Mouse (Mus musculus) heart, embryonic 12.5 days (tissue): ENCODE measurements around the gene Tnnt3. TPM values are rescaled to one million over a fixed set of nuclear protein-coding genes. Genes with fewer than 3 reads are reported as not detected.

ENCODE experiments used
- ATAC-seq: fragments of 200-750 bp; cut with Nextera tagmentation; 2 replicates; pipeline ENCODE4 v1.8.0; 2017; ENCODE audit warnings: moderate TSS enrichment, moderate library complexity; ENCODE audit not compliant: insufficient number of reproducible peaks, low FRiP score
- H3K27ac ChIP-seq: fragments of 300-500 bp; sonication (generic); 2 replicates; pipeline ENCODE4 v1.5.1; 2016; ENCODE audit warnings: mild to moderate bottlenecking, moderate library complexity; ENCODE audit not compliant: poor library complexity, severe bottlenecking
- H3K27me3 ChIP-seq: fragments of 300-500 bp; sonication (generic); replicated peaks from 2 replicates; pipeline ENCODE4 v1.6.1; 2016; ENCODE audit warnings: mild to moderate bottlenecking, moderate library complexity
- H3K36me3 ChIP-seq: fragments of 300-500 bp; sonication (generic); 2 replicates; pipeline ENCODE4 v1.6.1; 2016; ENCODE audit warnings: mild to moderate bottlenecking, moderate library complexity
- H3K4me1 ChIP-seq: fragments of 300-500 bp; sonication (generic); replicated peaks from 2 replicates; pipeline ENCODE4 v1.6.1; 2016; ENCODE audit warnings: mild to moderate bottlenecking
- H3K4me2 ChIP-seq: fragments of 300-500 bp; sonication (generic); 2 replicates; pipeline ENCODE4 v1.6.1; 2016; ENCODE audit warnings: mild to moderate bottlenecking, moderate library complexity
- H3K4me3 ChIP-seq: fragments of 300-500 bp; sonication (generic); 2 replicates; pipeline ENCODE4 v1.5.1; 2016; ENCODE audit warnings: mild to moderate bottlenecking
- H3K9ac ChIP-seq: fragments of 300-500 bp; sonication (generic); 2 replicates; pipeline ENCODE4 v1.6.1; 2016; ENCODE audit warnings: mild to moderate bottlenecking, moderate library complexity
- H3K9me3 ChIP-seq: fragments of 300-500 bp; sonication (generic); replicated peaks from 2 replicates; pipeline ENCODE4 v1.6.1; 2016; ENCODE audit warnings: mild to moderate bottlenecking, moderate library complexity
- WGBS: fragments of 180-500 bp; shearing (Covaris S2); methylation state at CpG from one replicate; pipeline ENCODE4 v1.1.7; 2016; 5-methylcytosine and 5-hydroxymethylcytosine counted together
- polyA plus RNA-seq: library from polyadenylated mRNA; unstranded; fragments of >200 nt; fragmentation: Nextera tagmentation; extraction: Ambion mirVana; gene quantifications from 2 replicates; pipeline ENCODE4 v1.2.1, GENCODE M21; 2016

The Tnnt3 gene
- polyA plus RNA-seq, 1 experiment from 2014 or later, result 9.3 TPM

DNA sequence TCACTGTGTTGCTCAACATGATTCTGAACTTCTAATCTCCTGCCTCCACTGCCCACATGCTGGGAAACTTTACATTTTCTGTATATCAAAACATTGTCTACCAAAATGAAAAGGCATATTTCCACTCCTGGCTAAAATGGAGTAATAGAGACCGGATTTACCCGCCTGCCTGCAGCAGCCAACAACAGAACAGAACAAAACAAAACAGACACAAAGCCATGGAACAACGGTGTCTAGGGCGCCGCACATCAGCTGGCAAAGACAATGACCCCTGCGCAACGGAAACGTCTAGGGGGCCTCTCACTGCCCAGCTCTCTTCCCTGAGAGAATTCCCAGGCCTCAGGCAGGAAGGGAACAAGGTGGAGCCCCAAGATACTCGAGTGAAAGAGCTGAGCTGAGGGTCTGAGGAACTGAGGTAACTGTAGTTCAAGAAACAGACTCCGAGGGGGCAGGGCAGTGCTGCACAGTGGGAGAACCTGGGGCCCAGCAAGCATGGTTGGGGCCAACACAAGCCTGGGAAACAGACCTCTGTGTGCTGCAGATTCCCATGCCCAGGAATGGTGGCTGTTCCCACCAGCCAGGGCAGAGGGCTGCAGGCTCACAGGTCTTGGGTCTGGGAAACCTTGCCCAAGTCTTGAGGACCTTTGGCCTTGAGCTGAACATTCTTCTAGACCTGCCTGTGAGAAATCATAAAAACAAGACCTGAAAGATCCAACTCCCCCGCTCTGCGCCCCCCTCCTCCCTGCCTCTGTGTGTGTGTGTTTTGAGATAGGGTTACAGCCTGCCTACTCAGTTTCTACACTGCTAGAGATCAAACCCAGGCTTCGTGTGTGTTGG is 26.9 kb downstream of the Tnnt3 start:
- H3K4me3 ChIP-seq, result no peak overlapping the region
- ATAC-seq, result peak; percentile 73
- no peaks in the 10 kb centered on the region for H3K27me3 ChIP-seq
- H3K4me1 ChIP-seq, result peaks cover 57% of the 10 kb centered on the region
- 29% methylated on average over 13 of the region's 13 CpGs for WGBS
- H3K9me3 ChIP-seq, result no peaks in the 10 kb centered on the region
- H3K4me2 ChIP-seq, result no peak overlapping the region
- H3K9ac ChIP-seq, result peak overlapping the region; percentile 4; the same call in 1 of the 2 replicates
- H3K27ac ChIP-seq, result peak overlapping the region; percentile 74
- H3K36me3 ChIP-seq, result no peaks in the 10 kb centered on the region

DNA sequence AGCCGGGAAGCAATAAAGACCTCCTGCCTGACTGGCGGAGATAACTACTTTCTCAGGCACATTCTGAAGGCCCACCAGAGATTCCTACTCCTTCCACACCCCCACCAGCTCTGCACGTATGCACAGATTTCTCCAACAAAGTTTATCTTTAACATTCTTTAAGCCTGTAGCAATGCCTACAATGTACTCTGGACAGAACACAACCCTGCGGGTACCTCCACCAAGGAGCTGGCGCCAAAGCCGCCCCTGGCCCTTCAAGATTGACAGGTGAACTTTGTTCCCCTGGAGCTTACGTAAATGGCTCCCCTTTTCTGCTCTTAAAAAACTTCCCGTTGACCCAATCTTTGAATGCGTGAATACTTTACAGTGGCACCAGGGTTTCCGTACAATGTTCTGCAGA is 30.7 kb downstream of the Tnnt3 start:
- Histone ChIP-seq H3K27me3 (no peaks in the 10 kb centered on the region), H3K4me3 (no peak overlapping the region), H3K36me3 (no peaks in the 10 kb centered on the region), H3K9me3 (no peaks in the 10 kb centered on the region), H3K4me2 (no peak overlapping the region), H3K4me1 (peaks cover 72% of the 10 kb centered on the region), H3K27ac (peak overlapping the region; percentile 55), H3K9ac (no peak overlapping the region)
- WGBS, result 31% methylated on average over 10 of the region's 10 CpGs
- ATAC-seq, result 0 out of 2 replicates have a peak, but pooled peaks have one; percentile 26

DNA sequence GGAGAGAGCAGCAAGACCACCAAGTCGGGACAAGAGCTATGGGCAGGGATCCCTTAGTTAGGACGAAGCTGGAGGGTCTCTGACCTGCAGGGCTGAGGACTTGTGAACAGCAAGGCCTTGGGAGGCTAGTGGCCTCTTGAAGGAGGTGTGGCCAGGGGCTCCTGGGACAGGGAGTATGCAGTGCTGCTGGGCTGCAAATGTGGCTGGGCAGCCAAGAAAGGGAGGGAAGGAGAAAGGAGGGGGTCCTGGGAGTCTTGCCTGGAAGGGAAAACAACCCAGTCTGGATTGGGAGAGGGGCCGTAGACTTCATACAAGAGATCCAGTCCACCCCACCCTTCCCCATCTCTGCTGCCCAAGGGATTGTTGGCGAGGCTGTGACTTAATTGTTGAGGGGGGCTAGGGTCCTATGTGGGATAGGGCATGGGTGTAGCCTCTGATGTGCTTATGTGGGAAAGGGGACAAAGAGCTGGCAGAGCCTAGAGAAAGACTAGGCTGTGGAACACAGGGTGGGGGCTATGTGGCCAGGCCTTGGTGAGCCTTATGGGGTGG is 33.4 kb downstream of the Tnnt3 start:
- Histone ChIP-seq H3K9ac (peak overlapping the region; percentile 76; the same call in 1 of the 2 replicates), H3K4me2 (peak overlapping the region; percentile 70; the same call in 1 of the 2 replicates), H3K27ac (peak overlapping the region; percentile 92), H3K36me3 (peaks cover 5% of the 10 kb centered on the region), H3K9me3 (no peaks in the 10 kb centered on the region), H3K27me3 (no peaks in the 10 kb centered on the region), H3K4me3 (no peak overlapping the region), H3K4me1 (peaks cover 63% of the 10 kb centered on the region)
- no peak for ATAC-seq
- 73% methylated on average over 4 of the region's 4 CpGs for WGBS

DNA sequence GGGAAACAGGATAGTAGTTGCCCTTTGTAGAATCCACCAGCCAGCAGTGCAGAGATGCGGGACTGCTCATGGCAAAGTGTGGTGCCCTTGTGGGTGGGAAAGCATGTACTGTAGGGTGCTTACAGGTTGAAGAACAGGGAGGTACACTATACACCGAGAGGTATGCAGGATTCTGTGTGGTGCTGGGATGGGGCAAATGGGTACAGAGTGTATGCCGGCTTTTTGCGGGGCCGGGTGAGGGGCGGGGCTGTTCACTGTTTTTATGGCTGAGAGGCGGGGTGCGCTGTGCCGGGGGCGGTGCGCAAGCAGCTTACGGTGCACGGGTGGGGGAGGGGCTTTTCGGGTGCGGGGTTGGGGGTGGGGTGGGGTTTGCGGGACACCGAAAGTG is 34.0 kb downstream of the Tnnt3 start, which contains the start of gene Mrpl23:
Mrpl23 (plus strand) TSS at position 16 of the 388 bp plus-strand sequence.
- Histone ChIP-seq H3K9ac (peak within 1 kb of the TSS; percentile 76), H3K4me3 (peak within 1 kb of the TSS; percentile 57), H3K9me3 (no peaks in the 10 kb centered on the region), H3K4me1 (peaks cover 66% of the 10 kb centered on the region), H3K4me2 (peak within 1 kb of the TSS; percentile 70), H3K36me3 (peaks cover 5% of the 10 kb centered on the region), H3K27me3 (no peaks in the 10 kb centered on the region), H3K27ac (peak within 1 kb of the TSS; percentile 92)
- ATAC-seq, result peak; percentile 69
- WGBS, result 7% methylated on average over 17 of the region's 17 CpGs

DNA sequence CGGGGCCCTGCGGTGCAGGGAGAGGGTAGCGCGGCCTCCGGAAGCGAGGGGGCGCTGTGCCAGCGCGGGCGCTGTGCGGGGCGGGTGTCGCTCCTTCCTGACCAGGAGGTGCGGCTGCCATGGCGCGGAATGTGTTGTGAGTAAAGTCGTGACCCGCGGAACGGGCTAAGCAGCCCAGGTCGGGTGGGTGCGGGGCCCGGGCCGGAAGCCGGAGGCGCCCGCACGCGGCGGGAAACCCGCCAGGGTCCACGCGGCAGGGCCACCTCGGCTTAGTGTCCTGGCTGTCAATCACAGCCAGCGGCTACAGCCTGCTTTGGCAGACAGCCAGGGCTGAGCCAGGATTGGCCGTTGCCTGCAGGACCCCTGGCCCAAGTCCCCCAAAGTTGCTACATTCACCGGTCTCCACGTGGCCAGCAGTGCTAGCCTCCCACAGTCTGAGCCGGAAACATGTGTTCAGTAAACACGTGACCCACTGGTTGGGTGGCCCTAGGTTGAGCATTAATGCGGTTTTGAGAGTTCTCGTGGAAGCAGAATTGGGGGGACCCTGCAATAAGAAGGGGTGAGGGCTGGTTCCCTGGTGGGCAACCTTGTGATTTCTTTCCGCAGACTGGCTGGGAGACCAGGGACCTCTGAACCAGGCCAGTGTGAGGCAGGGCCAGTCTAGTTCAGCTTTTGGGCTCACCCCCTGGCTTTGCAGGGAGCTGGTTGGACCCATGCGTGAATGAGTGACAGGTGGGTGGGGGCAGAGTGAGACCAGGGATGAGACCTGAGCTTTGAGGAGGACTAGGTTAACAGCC is 34.6 kb downstream of the Tnnt3 start:
- Histone ChIP-seq H3K27ac (peak overlapping the region; percentile 92), H3K36me3 (peaks cover 5% of the 10 kb centered on the region), H3K27me3 (no peaks in the 10 kb centered on the region), H3K4me3 (peak overlapping the region; percentile 57), H3K9me3 (no peaks in the 10 kb centered on the region), H3K9ac (peak overlapping the region; percentile 76), H3K4me1 (peaks cover 67% of the 10 kb centered on the region), H3K4me2 (peak overlapping the region; percentile 70)
- peak; percentile 83 for ATAC-seq
- WGBS, result 2% methylated on average over 44 of the region's 44 CpGs

DNA sequence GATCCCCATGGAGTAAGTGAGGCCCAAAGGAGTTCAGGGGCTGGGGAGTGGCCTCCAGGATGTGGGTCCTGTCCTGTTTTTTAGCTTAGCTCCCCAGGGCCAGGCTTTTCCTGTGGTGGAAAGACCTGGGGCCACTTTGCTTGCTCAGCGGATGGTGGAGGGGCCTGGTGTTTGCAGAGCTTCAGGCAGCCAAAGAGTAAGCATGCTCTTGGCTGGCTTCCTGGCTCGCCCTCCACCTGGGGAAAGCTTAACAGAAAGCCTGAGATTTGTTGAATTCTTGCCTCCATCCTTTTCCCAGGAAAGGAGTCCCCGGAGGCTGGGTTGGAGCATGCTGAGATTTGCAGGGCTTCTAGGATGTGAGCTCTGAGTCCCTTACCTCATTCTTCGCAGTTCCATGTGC is 36.5 kb downstream of the Tnnt3 start:
- Histone ChIP-seq H3K4me1 (peaks cover 71% of the 10 kb centered on the region), H3K9me3 (no peaks in the 10 kb centered on the region), H3K27ac (peak overlapping the region; percentile 92), H3K9ac (no peak overlapping the region), H3K27me3 (no peaks in the 10 kb centered on the region), H3K4me2 (no peak overlapping the region), H3K4me3 (no peak overlapping the region), H3K36me3 (peaks cover 5% of the 10 kb centered on the region)
- WGBS, result 72% methylated on average over 4 of the region's 4 CpGs
- ATAC-seq, result no peak

DNA sequence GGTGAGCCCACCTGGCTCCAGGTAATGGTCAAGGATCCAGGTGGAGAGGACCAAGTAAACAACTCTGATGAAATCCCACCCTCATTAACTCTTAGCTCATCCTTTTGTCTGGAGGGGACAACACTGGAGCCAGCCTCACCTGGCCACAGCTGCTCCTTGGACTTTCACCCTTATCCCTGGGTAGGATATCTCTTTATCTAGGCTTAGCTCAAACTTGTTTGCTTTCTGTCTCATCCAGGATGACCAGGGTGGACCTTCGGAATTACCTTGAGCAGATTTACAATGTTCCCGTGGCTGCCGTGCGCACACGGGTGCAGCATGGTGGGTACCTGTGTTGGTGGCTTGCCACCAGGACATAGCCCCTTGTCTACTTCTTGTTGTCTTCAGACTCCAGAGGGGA is 37.2 kb downstream of the Tnnt3 start:
- ATAC-seq, result no peak
- WGBS, result 92% methylated on average over 5 of the region's 5 CpGs
- peaks cover 77% of the 10 kb centered on the region for H3K4me1 ChIP-seq
- H3K9me3 ChIP-seq, result no peaks in the 10 kb centered on the region
- peak overlapping the region; percentile 92 for H3K27ac ChIP-seq
- peaks cover 5% of the 10 kb centered on the region for H3K36me3 ChIP-seq
- no peak overlapping the region for H3K4me2 ChIP-seq
- no peak overlapping the region for H3K4me3 ChIP-seq
- no peaks in the 10 kb centered on the region for H3K27me3 ChIP-seq
- no peak overlapping the region for H3K9ac ChIP-seq

DNA sequence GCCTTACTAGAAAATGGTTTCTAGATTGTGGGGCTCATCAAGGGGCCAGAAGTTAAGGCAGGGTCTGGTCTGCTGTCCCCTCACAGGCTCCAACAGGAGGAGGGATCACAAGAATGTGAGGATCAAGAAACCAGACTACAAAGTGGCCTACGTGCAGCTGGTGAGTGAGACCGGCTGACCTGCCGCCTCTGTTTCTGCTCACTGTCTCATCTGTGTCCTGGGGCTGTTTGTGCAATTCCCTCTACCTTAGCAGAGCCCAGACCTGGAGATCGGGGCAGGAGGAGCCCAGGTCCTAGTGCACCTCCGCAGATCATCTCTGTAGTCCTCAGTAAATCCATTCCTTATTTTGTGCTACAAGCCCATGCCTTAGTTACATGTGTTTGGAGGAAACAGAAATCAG is 38.5 kb downstream of the Tnnt3 start:
- H3K27ac ChIP-seq, result peak overlapping the region; percentile 75
- 41% methylated on average over 5 of the region's 5 CpGs for WGBS
- ATAC-seq, result no peak
- peak overlapping the region; percentile 6; the same call in 1 of the 2 replicates for H3K9ac ChIP-seq
- H3K4me2 ChIP-seq, result no peak overlapping the region
- no peaks in the 10 kb centered on the region for H3K27me3 ChIP-seq
- no peak overlapping the region for H3K4me3 ChIP-seq
- H3K9me3 ChIP-seq, result no peaks in the 10 kb centered on the region
- H3K36me3 ChIP-seq, result peaks cover 8% of the 10 kb centered on the region
- peaks cover 83% of the 10 kb centered on the region for H3K4me1 ChIP-seq

DNA sequence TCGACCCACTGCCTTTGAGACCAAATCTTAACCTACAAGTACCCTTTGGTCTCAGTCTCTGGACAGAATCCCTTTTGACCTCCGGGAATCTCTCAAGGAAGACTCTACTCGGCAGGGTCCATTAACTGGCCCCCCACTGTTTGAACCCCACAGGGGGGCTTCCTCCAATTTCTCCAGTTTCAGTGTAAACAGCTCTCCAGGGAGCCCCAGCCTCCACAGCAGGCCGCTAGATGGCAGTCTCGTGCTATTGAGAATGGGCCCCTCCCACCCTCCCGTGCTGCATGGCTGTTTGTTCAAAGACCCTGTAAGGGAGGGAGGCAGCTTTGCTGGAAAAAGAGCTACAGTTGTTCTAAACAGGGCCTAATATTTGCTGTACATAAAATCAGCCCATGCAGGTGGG is 39.2 kb downstream of the Tnnt3 start:
- no peak overlapping the region for H3K4me2 ChIP-seq
- H3K4me1 ChIP-seq, result peaks cover 83% of the 10 kb centered on the region
- H3K9me3 ChIP-seq, result no peaks in the 10 kb centered on the region
- peak overlapping the region; percentile 75 for H3K27ac ChIP-seq
- H3K36me3 ChIP-seq, result peaks cover 8% of the 10 kb centered on the region
- no peaks in the 10 kb centered on the region for H3K27me3 ChIP-seq
- peak; percentile 51 for ATAC-seq
- 10% methylated on average over 6 of the region's 6 CpGs for WGBS
- H3K9ac ChIP-seq, result peak overlapping the region; percentile 29; the same call in 1 of the 2 replicates
- no peak overlapping the region for H3K4me3 ChIP-seq

DNA sequence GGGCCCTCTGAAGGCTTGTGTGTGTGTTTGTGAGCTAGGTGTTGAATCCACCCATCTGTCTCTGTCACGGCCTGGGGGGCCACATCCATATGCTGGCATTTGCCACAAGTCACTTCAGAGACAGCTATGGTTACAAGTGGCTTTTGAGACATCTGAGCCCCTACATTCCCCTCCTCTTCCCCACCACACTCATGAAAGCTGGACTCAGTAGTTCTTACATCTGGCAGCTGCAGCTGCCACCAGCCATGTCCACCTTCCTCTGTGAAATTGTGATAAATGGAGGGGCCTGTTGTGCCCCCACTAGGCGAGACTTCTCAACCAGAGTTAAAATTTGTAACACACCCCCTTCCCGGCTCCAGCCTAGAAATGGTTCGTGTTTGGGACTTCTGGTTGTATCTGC is 39.7 kb downstream of the Tnnt3 start:
- H3K36me3 ChIP-seq, result peaks cover 8% of the 10 kb centered on the region
- no peak for ATAC-seq
- peak overlapping the region; percentile 29; the same call in 1 of the 2 replicates for H3K9ac ChIP-seq
- no peaks in the 10 kb centered on the region for H3K27me3 ChIP-seq
- H3K27ac ChIP-seq, result peak overlapping the region; percentile 75
- no peak overlapping the region for H3K4me3 ChIP-seq
- no peak overlapping the region for H3K4me2 ChIP-seq
- peaks cover 84% of the 10 kb centered on the region for H3K4me1 ChIP-seq
- no peaks in the 10 kb centered on the region for H3K9me3 ChIP-seq
- 35% methylated on average over 4 of the region's 4 CpGs for WGBS

DNA sequence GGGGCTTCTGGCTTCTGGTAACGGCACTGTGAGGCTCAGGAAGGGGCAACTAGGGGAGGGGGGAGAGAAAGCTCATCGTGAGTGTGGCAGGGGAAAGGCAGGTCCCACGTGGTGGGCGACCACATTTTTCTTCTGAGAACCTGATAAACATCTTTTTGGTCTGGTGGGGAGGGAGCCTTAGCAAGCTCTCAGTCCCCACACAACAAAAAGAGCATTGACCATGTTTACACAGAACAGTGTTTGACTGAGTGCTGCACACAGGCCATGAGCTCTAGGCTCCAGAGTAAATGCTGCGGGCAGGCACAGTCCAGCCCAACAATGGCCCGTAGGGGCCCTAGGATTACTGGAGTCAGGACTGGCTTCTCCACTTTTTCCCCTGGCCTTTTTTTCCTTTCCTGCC is 40.1 kb downstream of the Tnnt3 start:
- Histone ChIP-seq H3K9ac (peak overlapping the region; percentile 29), H3K9me3 (no peaks in the 10 kb centered on the region), H3K4me3 (no peak overlapping the region), H3K27ac (peak overlapping the region; percentile 75), H3K4me1 (peaks cover 82% of the 10 kb centered on the region), H3K27me3 (no peaks in the 10 kb centered on the region), H3K36me3 (peaks cover 8% of the 10 kb centered on the region), H3K4me2 (no peak overlapping the region)
- no peak for ATAC-seq
- WGBS, result 22% methylated on average over 6 of the region's 6 CpGs
